Mouse (Mus musculus) stomach, embryonic 15.5 days (tissue): ENCODE data around the gene Bcl2l15. TPM values are rescaled to one million over a fixed set of nuclear protein-coding genes. Genes with fewer than 3 reads are reported as not detected.

Source experiments
- ATAC-seq: fragments of 200-750 bp; cut with Nextera tagmentation; 2 replicates; pipeline ENCODE4 v1.8.0; 2017; ENCODE audit warnings: low read depth, moderate number of reproducible peaks, moderate TSS enrichment; ENCODE audit not compliant: insufficient read depth, low FRiP score
- H3K27ac ChIP-seq: fragments of 300-500 bp; sonication (generic); 2 replicates; pipeline ENCODE4 v1.5.1; 2015; ENCODE audit warnings: mild to moderate bottlenecking, inconsistent platforms
- H3K27me3 ChIP-seq: fragments of 300-500 bp; sonication (generic); replicated peaks from 2 replicates; pipeline ENCODE4 v1.6.1; 2015; ENCODE audit warnings: inconsistent platforms
- H3K36me3 ChIP-seq: fragments of 300-500 bp; sonication (generic); 2 replicates; pipeline ENCODE4 v1.6.1; 2015; ENCODE audit warnings: inconsistent platforms
- H3K4me1 ChIP-seq: fragments of 300-500 bp; sonication (generic); 2 replicates; pipeline ENCODE4 v1.6.1; 2015; ENCODE audit warnings: inconsistent platforms
- H3K4me2 ChIP-seq: fragments of 300-500 bp; sonication (generic); 2 replicates; pipeline ENCODE4 v1.6.1; 2015; ENCODE audit warnings: mild to moderate bottlenecking, inconsistent platforms
- H3K4me3 ChIP-seq: fragments of 300-500 bp; sonication (generic); replicated peaks from 2 replicates; pipeline ENCODE4 v1.5.1; 2015; ENCODE audit warnings: inconsistent platforms
- H3K9ac ChIP-seq: fragments of 300-500 bp; sonication (generic); 2 replicates; pipeline ENCODE4 v1.6.1; 2015; ENCODE audit warnings: inconsistent platforms
- H3K9me3 ChIP-seq: fragments of 300-500 bp; sonication (generic); 2 replicates; pipeline ENCODE4 v1.6.1; 2016; ENCODE audit warnings: inconsistent platforms
- WGBS: fragments of 180-500 bp; shearing (Covaris S2); methylation state at CpG from one replicate; pipeline ENCODE4 v1.1.7; 2015; 5-methylcytosine and 5-hydroxymethylcytosine counted together
- polyA plus RNA-seq: library from polyadenylated mRNA; unstranded; fragments of >200 nt; fragmentation: Nextera tagmentation; extraction: Ambion mirVana; gene quantifications from 2 replicates; pipeline ENCODE4 v1.2.1, GENCODE M21; 2015

Bcl2l15 gene
- polyA plus RNA-seq, 1 experiment from 2014 or later = 0.68 TPM

- Histone ChIP-seq H3K27ac (no peak overlapping the region), H3K36me3 (no peaks in the 10 kb centered on the region), H3K4me3 (no peak overlapping the region), H3K9ac (no peak overlapping the region), H3K4me1 (no peaks in the 10 kb centered on the region), H3K27me3 (no peaks in the 10 kb centered on the region), H3K4me2 (no peak overlapping the region), H3K9me3 (no peaks in the 10 kb centered on the region)
- ATAC-seq = no peak
- WGBS = 91% methylated on average over 6 of the region's 6 CpGs
Observed at GRCm38 (mm10) chr3:103857977-103858563, 25.7 kb downstream of the Bcl2l15 start.

GRCm38 (mm10) chr3:103858881-103859801, 26.7 kb downstream of the Bcl2l15 start, which contains the start of gene Ptpn22:
Gene Ptpn22 (plus strand): TSS chr3:103859795.
- H3K36me3 ChIP-seq = no peaks in the 10 kb centered on the region
- no peak within 1 kb of the TSS for H3K4me3 ChIP-seq
- H3K9me3 ChIP-seq = no peaks in the 10 kb centered on the region
- H3K27me3 ChIP-seq = no peaks in the 10 kb centered on the region
- ATAC-seq = no peak
- WGBS = 65% methylated on average over 12 of the region's 12 CpGs
- 0 out of 2 replicates have a peak within 1 kb of the TSS, but pooled peaks have one; percentile 16 for H3K27ac ChIP-seq
- no peak within 1 kb of the TSS for H3K4me2 ChIP-seq
- no peak within 1 kb of the TSS for H3K9ac ChIP-seq
- no peaks in the 10 kb centered on the region for H3K4me1 ChIP-seq

GRCm38 (mm10) chr3:103859851-103860391, 27.5 kb downstream of the Bcl2l15 start:
- Histone ChIP-seq H3K27me3 (no peaks in the 10 kb centered on the region), H3K4me1 (no peaks in the 10 kb centered on the region), H3K4me3 (no peak overlapping the region), H3K27ac (0 out of 2 replicates have a peak overlapping the region, but pooled peaks have one; percentile 9), H3K9ac (no peak overlapping the region), H3K9me3 (no peaks in the 10 kb centered on the region), H3K4me2 (no peak overlapping the region), H3K36me3 (no peaks in the 10 kb centered on the region)
- 56% methylated on average over 6 of the region's 6 CpGs for WGBS
- ATAC-seq = no peak

GRCm38 (mm10) chr3:103862721-103863220, 30.4 kb downstream of the Bcl2l15 start:
- Histone ChIP-seq H3K4me2 (no peak overlapping the region), H3K27ac (no peak overlapping the region), H3K9ac (no peak overlapping the region), H3K9me3 (no peaks in the 10 kb centered on the region), H3K4me1 (no peaks in the 10 kb centered on the region), H3K27me3 (no peaks in the 10 kb centered on the region), H3K4me3 (no peak overlapping the region), H3K36me3 (no peaks in the 10 kb centered on the region)
- WGBS = 69% methylated on average over 4 of the region's 4 CpGs
- ATAC-seq = no peak

- ATAC-seq = no peak
- 80% methylated on average over 6 of the region's 6 CpGs for WGBS
- H3K9me3 ChIP-seq = no peaks in the 10 kb centered on the region
- H3K27ac ChIP-seq = no peak overlapping the region
- H3K4me1 ChIP-seq = no peaks in the 10 kb centered on the region
- no peak overlapping the region for H3K4me3 ChIP-seq
- no peak overlapping the region for H3K9ac ChIP-seq
- H3K4me2 ChIP-seq = no peak overlapping the region
- H3K36me3 ChIP-seq = no peaks in the 10 kb centered on the region
- no peaks in the 10 kb centered on the region for H3K27me3 ChIP-seq
Observed at GRCm38 (mm10) chr3:103864200-103864599, 31.8 kb downstream of the Bcl2l15 start.

- Histone ChIP-seq H3K27ac (no peak overlapping the region), H3K4me3 (no peak overlapping the region), H3K9me3 (no peaks in the 10 kb centered on the region), H3K9ac (no peak overlapping the region), H3K4me2 (no peak overlapping the region), H3K4me1 (no peaks in the 10 kb centered on the region), H3K36me3 (no peaks in the 10 kb centered on the region), H3K27me3 (no peaks in the 10 kb centered on the region)
- ATAC-seq = no peak
- 82% methylated on average over 5 of the region's 5 CpGs for WGBS
Observed at GRCm38 (mm10) chr3:103867424-103867971, 35.1 kb downstream of the Bcl2l15 start.

- H3K27ac ChIP-seq = no peak overlapping the region
- H3K9ac ChIP-seq = no peak overlapping the region
- H3K4me3 ChIP-seq = no peak overlapping the region
- WGBS = 74% methylated on average over 4 of the region's 4 CpGs
- H3K27me3 ChIP-seq = 0 out of 2 replicates have a peak, but pooled peaks cover 2% of the 10 kb centered on the region
- ATAC-seq = no peak
- no peaks in the 10 kb centered on the region for H3K36me3 ChIP-seq
- H3K4me2 ChIP-seq = no peak overlapping the region
- H3K4me1 ChIP-seq = no peaks in the 10 kb centered on the region
- no peaks in the 10 kb centered on the region for H3K9me3 ChIP-seq
Observed at GRCm38 (mm10) chr3:103868008-103868407, 35.6 kb downstream of the Bcl2l15 start.

- WGBS = 65% methylated on average over 3 of the region's 3 CpGs
- no peaks in the 10 kb centered on the region for H3K9me3 ChIP-seq
- H3K4me2 ChIP-seq = no peak overlapping the region
- no peaks in the 10 kb centered on the region for H3K36me3 ChIP-seq
- H3K27me3 ChIP-seq = 0 out of 2 replicates have a peak, but pooled peaks cover 2% of the 10 kb centered on the region
- H3K27ac ChIP-seq = no peak overlapping the region
- no peak overlapping the region for H3K9ac ChIP-seq
- ATAC-seq = no peak
- H3K4me3 ChIP-seq = no peak overlapping the region
- no peaks in the 10 kb centered on the region for H3K4me1 ChIP-seq
Observed at GRCm38 (mm10) chr3:103872663-103873098, 40.3 kb downstream of the Bcl2l15 start.

GRCm38 (mm10) chr3:103874329-103874728, 41.9 kb downstream of the Bcl2l15 start:
- Histone ChIP-seq H3K4me1 (no peaks in the 10 kb centered on the region), H3K9ac (no peak overlapping the region), H3K27ac (no peak overlapping the region), H3K4me2 (no peak overlapping the region), H3K4me3 (no peak overlapping the region), H3K27me3 (0 out of 2 replicates have a peak, but pooled peaks cover 2% of the 10 kb centered on the region), H3K36me3 (no peaks in the 10 kb centered on the region), H3K9me3 (no peaks in the 10 kb centered on the region)
- no peak for ATAC-seq
- WGBS = 63% methylated on average over 7 of the region's 7 CpGs

GRCm38 (mm10) chr3:103885946-103886345, 53.5 kb downstream of the Bcl2l15 start:
- H3K27ac ChIP-seq = no peak overlapping the region
- H3K4me3 ChIP-seq = no peak overlapping the region
- no peaks in the 10 kb centered on the region for H3K27me3 ChIP-seq
- H3K9ac ChIP-seq = no peak overlapping the region
- ATAC-seq = no peak
- no peaks in the 10 kb centered on the region for H3K4me1 ChIP-seq
- H3K9me3 ChIP-seq = no peaks in the 10 kb centered on the region
- WGBS = 71% methylated on average over 11 of the region's 11 CpGs
- no peaks in the 10 kb centered on the region for H3K36me3 ChIP-seq
- no peak overlapping the region for H3K4me2 ChIP-seq

GRCm38 (mm10) chr3:103887581-103887980, 55.2 kb downstream of the Bcl2l15 start:
- no peak overlapping the region for H3K27ac ChIP-seq
- no peak overlapping the region for H3K9ac ChIP-seq
- ATAC-seq = no peak
- H3K4me3 ChIP-seq = no peak overlapping the region
- H3K9me3 ChIP-seq = no peaks in the 10 kb centered on the region
- 26% methylated on average over 3 of the region's 3 CpGs for WGBS
- H3K36me3 ChIP-seq = no peaks in the 10 kb centered on the region
- no peak overlapping the region for H3K4me2 ChIP-seq
- H3K27me3 ChIP-seq = no peaks in the 10 kb centered on the region
- no peaks in the 10 kb centered on the region for H3K4me1 ChIP-seq
